In genomic region chr6:13816661-13817060, GRCm38 (mm10) we compare ENCODE assay signal across 25 mouse cellular contexts. TPM values are rescaled to one million over a fixed set of nuclear protein-coding genes. Genes with fewer than 3 reads are reported as not detected.
DNase-seq lines count a peak whose midpoint lies in the region; ATAC-seq and TF ChIP-seq lines count a peak whose summit lies in the region.
"Had no signal": no experiment of that assay in that cellular context is flagged by ENCODE, and none has a peak within 500 bp of the region (broad histone marks: within the 10 kb centered on the region; RNA-seq: fewer than 3 reads in every experiment).

No protein-coding gene starts in this region.

- no peaks in the 10 kb centered on the region for H3K4me1 ChIP-seq in intestine, embryonic 15.5 days (replicated peaks)
- no peaks in the 10 kb centered on the region for H3K4me1 ChIP-seq in intestine, postnatal 0 days (replicated peaks; ENCODE audit: control insufficient read depth, insufficient read depth, low read length)
- H3K4me1 ChIP-seq in kidney, embryonic 15.5 days = no peaks in the 10 kb centered on the region
- H3K4me1 ChIP-seq: embryonic facial prominence, embryonic 12.5 days; forebrain, embryonic 13.5 days; hindbrain, embryonic 10.5 days; limb, embryonic 10.5 days; liver, embryonic 12.5 days; megakaryocyte, embryonic 14.5 days; midbrain, embryonic 15.5 days had no signal

- H3K27ac ChIP-seq in intestine, embryonic 15.5 days = no peak overlapping the region
- H3K27ac ChIP-seq in intestine, postnatal 0 days (ENCODE audit: low read depth, low read length) = no peak overlapping the region
- no peak overlapping the region for H3K27ac ChIP-seq in kidney, embryonic 15.5 days
- H3K27ac ChIP-seq: embryonic facial prominence, embryonic 12.5 days; forebrain, embryonic 13.5 days; heart, embryonic 13.5 days; hindbrain, embryonic 10.5 days; layer of hippocampus, adult 2 months; limb, embryonic 10.5 days; liver, embryonic 12.5 days; midbrain, embryonic 15.5 days had no signal

- CTCF ChIA-PET in Patski (lab: Charles Lee) = no interaction called here

- H3K27me3 ChIP-seq in intestine, embryonic 15.5 days (replicated peaks) = no peaks in the 10 kb centered on the region
- no peaks in the 10 kb centered on the region for H3K27me3 ChIP-seq in intestine, postnatal 0 days (replicated peaks; ENCODE audit: control insufficient read depth, insufficient read depth, low read length)
- no peaks in the 10 kb centered on the region for H3K27me3 ChIP-seq in Patski
- H3K27me3 ChIP-seq in kidney, embryonic 15.5 days = no peaks in the 10 kb centered on the region
- H3K27me3 ChIP-seq: embryonic facial prominence, embryonic 12.5 days; forebrain, embryonic 13.5 days; heart, embryonic 13.5 days; liver, embryonic 12.5 days; megakaryocyte, embryonic 14.5 days; midbrain, embryonic 15.5 days had no signal

- H3K4me3 ChIP-seq in intestine, embryonic 15.5 days (replicated peaks) = no peak overlapping the region
- H3K4me3 ChIP-seq in intestine, postnatal 0 days (ENCODE audit: low read depth, low read length) = no peak overlapping the region
- no peak overlapping the region for H3K4me3 ChIP-seq in kidney, embryonic 15.5 days (replicated peaks)
- H3K4me3 ChIP-seq: embryonic facial prominence, embryonic 12.5 days; erythroblast, embryonic 14.5 days; forebrain, embryonic 13.5 days; heart, embryonic 13.5 days; hindbrain, embryonic 10.5 days; layer of hippocampus, adult 2 months; limb, embryonic 10.5 days; liver, embryonic 12.5 days; megakaryocyte, embryonic 14.5 days; midbrain, embryonic 15.5 days; myocyte had no signal

- POLR2A ChIA-PET in Patski (lab: Charles Lee) = no interaction called here

- H3K9ac ChIP-seq in intestine, embryonic 15.5 days = no peak overlapping the region
- no peak overlapping the region for H3K9ac ChIP-seq in intestine, postnatal 0 days (ENCODE audit: low read depth, low read length)
- H3K9ac ChIP-seq in kidney, embryonic 15.5 days = no peak overlapping the region
- H3K9ac ChIP-seq: embryonic facial prominence, embryonic 12.5 days; forebrain, embryonic 13.5 days; heart, embryonic 13.5 days; liver, embryonic 12.5 days; midbrain, embryonic 15.5 days had no signal

- no peaks in the 10 kb centered on the region for H3K36me3 ChIP-seq in intestine, embryonic 15.5 days
- no peaks in the 10 kb centered on the region for H3K36me3 ChIP-seq in intestine, postnatal 0 days (ENCODE audit: control insufficient read depth, insufficient read depth)
- no peaks in the 10 kb centered on the region for H3K36me3 ChIP-seq in kidney, embryonic 15.5 days
- H3K36me3 ChIP-seq: embryonic facial prominence, embryonic 12.5 days; heart, embryonic 13.5 days; hindbrain, embryonic 10.5 days; limb, embryonic 10.5 days; liver, embryonic 12.5 days; midbrain, embryonic 15.5 days had no signal

- in situ Hi-C loops in Patski (cut with MboI; ENCODE audit: low pct_unique_long_range_greater_than_20kb) = no loop called here

- H3K4me2 ChIP-seq in intestine, embryonic 15.5 days (replicated peaks) = no peak overlapping the region
- H3K4me2 ChIP-seq in intestine, postnatal 0 days (replicated peaks; ENCODE audit: low read depth) = no peak overlapping the region
- H3K4me2 ChIP-seq in kidney, embryonic 15.5 days = no peak overlapping the region
- H3K4me2 ChIP-seq: embryonic facial prominence, embryonic 12.5 days; forebrain, embryonic 13.5 days; heart, embryonic 13.5 days; liver, embryonic 12.5 days; midbrain, embryonic 15.5 days had no signal

- ATAC-seq in intestine, embryonic 15.5 days = peak; percentile 36; the same call in 1 of the 2 replicates
- ATAC-seq in intestine, postnatal 0 days = no peak
- peak; percentile 65 for ATAC-seq in Patski
- ATAC-seq in kidney, embryonic 15.5 days (replicated peaks; ENCODE audit: low FRiP score) = peak; percentile 62; the same call in 1 of the 2 replicates
- ATAC-seq: forebrain, embryonic 13.5 days; liver, embryonic 12.5 days; midbrain, embryonic 15.5 days had no signal

- no peak for TF ChIP-seq CTCF in intestine, postnatal 0 days (IDR thresholded peaks at IDR 0.05; ENCODE audit: low read depth)
- no peak for TF ChIP-seq CTCF in Patski (IDR thresholded peaks at IDR 0.05)

- DNase-seq in Patski (ENCODE audit: low read depth, low spot score) = no peak
- DNase-seq in kidney, postnatal 4 days = peak; percentile 7 to 24
- DNase-seq in testis, postnatal 14 days (ENCODE audit: low spot score) = no peak
- DNase-seq in cerebellum, adult 18-20 months = no peak
- DNase-seq: adrenal gland, postnatal 10 days; B cell, adult 2 months; cerebellum, adult 9-11 months; lung, adult 2 months; right cerebral cortex, postnatal 14 days; spleen, adult 18-20 months; thymus, adult 18-20 months had no signal

- no peaks in the 10 kb centered on the region for H3K9me3 ChIP-seq in intestine, embryonic 15.5 days
- no peaks in the 10 kb centered on the region for H3K9me3 ChIP-seq in intestine, postnatal 0 days (ENCODE audit: control insufficient read depth)
- no peaks in the 10 kb centered on the region for H3K9me3 ChIP-seq in kidney, embryonic 15.5 days (replicated peaks)
- H3K9me3 ChIP-seq: embryonic facial prominence, embryonic 12.5 days; forebrain, embryonic 13.5 days; heart, embryonic 13.5 days; hindbrain, embryonic 10.5 days; limb, embryonic 10.5 days; liver, embryonic 12.5 days; megakaryocyte, embryonic 14.5 days; midbrain, embryonic 15.5 days had no signal

RNA-seq across cellular contexts. Expression of gene Gpr85, which starts 23.1 kb away (rescaled TPM):
- 5.5 and 5.7 TPM in 2 replicates for polyA plus RNA-seq in intestine, embryonic 15.5 days (2015; fragmentation: Nextera tagmentation; extraction: Ambion mirVana)
- 2.8 and 3.9 TPM in 2 replicates for polyA plus RNA-seq in intestine, postnatal 0 days (2015; fragmentation: Nextera tagmentation; extraction: Ambion mirVana)
- 0.10 TPM for polyA plus RNA-seq in Patski (2021)
- 1.5 and 2.7 TPM in 2 replicates for polyA plus RNA-seq in kidney, embryonic 15.5 days (2015; fragmentation: Nextera tagmentation; extraction: Ambion mirVana)
- polyA plus RNA-seq: erythroblast, embryonic 14.5 days had no signal

RNA-seq across cellular contexts. Expression of gene 2610001J05Rik, which starts 54.7 kb away (rescaled TPM):
- polyA plus RNA-seq in intestine, embryonic 15.5 days (2015; fragmentation: Nextera tagmentation; extraction: Ambion mirVana) = 109 and 118 TPM in 2 replicates
- 95.4 and 106 TPM in 2 replicates for polyA plus RNA-seq in intestine, postnatal 0 days (2015; fragmentation: Nextera tagmentation; extraction: Ambion mirVana)
- 57.9 TPM for polyA plus RNA-seq in Patski (2021)
- 99.1 and 104 TPM in 2 replicates for polyA plus RNA-seq in kidney, embryonic 15.5 days (2015; fragmentation: Nextera tagmentation; extraction: Ambion mirVana)

Comparison
In these comparisons a context has a peak if more than half of its experiments do, and no peak if none do; other contexts are left out.
1. DNase-seq: peak in kidney, postnatal 4 days (2 of 2); none in Patski (single experiment), testis, postnatal 14 days (single experiment) and cerebellum, adult 18-20 months (0 of 2).